Mouse (Mus musculus) cerebellum, adult 9-10 months (tissue): ENCODE measurements at regions not wholly inside any gene's neighbourhood (a gene's known extent, or its start where the extent isn't known, plus 50 kb on each side); places are given as distances from the start of the nearest gene placed in this dataset.

Experiments used
- DNase-seq: peaks from one replicate; pipeline ENCODE4 v3.0.0; 2022

DNA sequence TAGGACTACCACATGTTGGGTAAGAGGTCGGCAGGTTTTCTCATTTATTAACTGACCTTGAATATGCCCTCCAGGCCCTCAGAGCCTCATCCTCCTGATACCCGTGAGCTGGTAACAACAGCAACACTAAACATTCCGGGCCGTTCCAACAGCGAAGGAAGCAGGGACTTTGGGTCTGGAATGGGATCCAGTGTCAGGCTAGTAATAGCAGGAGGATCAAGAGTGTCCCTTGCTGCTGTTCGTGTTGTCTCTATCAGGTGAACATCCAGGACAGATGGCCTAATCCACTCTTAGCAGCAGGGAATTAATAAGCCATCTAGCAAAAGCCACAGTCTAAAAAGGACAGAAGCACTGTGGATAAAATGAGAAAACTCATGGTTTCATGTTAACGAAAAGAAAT is 106.7 kb downstream of the Cpeb2 start:
- DNase-seq, result peak; percentile 90

- DNase-seq, result no peak
These were observed 108.5 kb downstream of the Cpeb2 start for GRCm38 (mm10) chr5:43341475-43341874.

GRCm38 (mm10) chr5:43344441-43344840 is 111.5 kb downstream of the Cpeb2 start:
- no peak for DNase-seq

GRCm38 (mm10) chr5:43350987-43351386 is 118.0 kb downstream of the Cpeb2 start:
- DNase-seq, result no peak

- DNase-seq, result peak; percentile 87
These were observed 120.3 kb downstream of the Cpeb2 start for GRCm38 (mm10) chr5:43353021-43353990.

GRCm38 (mm10) chr5:43354351-43354942 is 121.5 kb downstream of the Cpeb2 start:
- DNase-seq, result no peak

GRCm38 (mm10) chr5:43355026-43355580 is 122.1 kb downstream of the Cpeb2 start:
- DNase-seq, result no peak

GRCm38 (mm10) chr5:43355832-43356231 is 122.9 kb downstream of the Cpeb2 start:
- no peak for DNase-seq

DNA sequence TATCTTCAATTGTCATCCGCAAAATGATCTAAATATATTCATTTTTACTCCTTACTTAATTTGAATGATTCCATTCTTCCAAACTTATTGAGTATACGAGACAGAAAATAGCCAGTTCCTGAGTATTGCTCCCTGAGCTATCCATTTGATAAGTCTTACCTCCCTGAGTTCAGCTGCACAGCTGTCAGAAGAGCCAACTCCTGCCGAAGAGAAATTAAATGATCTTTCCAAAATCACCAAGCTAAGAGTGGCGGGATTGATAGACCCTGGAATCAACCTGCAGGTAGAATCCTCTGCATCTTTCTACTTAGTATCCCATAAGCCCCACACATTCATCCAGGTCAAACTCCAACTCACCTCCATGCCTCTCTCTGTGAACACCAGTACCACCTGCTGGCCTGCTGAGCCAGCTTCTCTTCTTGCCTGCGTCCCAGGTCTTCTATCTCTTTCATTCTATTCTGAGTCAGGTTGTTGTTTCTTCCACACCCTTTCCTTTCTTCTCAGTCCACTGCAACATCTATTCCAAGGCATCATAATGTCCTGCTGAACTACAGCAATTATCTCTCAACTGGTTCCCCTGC is 124.2 kb downstream of the Cpeb2 start:
- no peak for DNase-seq

- DNase-seq, result no peak
These were observed 124.9 kb downstream of the Cpeb2 start for GRCm38 (mm10) chr5:43357901-43358300.

GRCm38 (mm10) chr5:43358928-43359765 is 126.2 kb downstream of the Cpeb2 start:
- DNase-seq, result peak; percentile 19

DNA sequence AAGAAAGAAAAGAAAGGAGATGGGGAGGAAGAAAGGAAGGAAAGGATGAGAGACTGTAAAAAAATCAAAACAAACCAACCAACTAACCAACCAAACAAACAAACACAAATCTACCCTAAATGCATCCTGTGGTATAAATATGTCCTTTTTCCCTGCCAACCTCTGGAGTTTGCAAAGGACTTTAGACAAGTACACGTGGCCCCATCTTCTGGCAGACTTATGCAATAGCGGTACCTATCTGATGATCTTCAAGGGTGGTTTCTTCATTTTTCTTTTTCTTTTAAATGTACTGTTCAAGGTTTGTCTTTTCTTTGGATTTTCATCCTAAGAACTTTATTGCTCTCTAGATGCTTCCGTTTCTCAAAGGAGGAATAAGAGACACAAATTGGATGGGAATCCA is 127.3 kb downstream of the Cpeb2 start:
- DNase-seq, result peak; percentile 79

DNA sequence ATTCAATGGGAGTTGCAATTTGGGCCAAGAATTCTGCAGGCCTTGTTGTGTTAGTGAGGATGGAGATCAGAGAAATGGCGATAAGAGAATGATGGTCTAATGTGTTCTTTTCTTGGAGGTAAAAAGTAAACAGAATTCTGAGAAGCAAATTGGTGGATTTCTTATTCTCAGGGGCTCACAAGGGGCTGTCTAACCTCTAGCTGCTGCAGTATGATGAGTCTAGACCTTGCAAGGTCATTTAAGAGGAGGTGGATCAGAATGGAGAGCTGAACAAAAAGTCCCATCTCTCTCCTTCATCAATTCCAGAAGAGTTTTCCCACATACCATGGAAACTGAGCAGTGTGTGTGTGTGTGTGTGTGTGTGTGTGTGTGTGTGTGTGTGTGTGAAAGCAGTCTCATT is 128.1 kb downstream of the Cpeb2 start:
- DNase-seq, result no peak

- no peak for DNase-seq
These were observed 139.4 kb downstream of the Cpeb2 start for GRCm38 (mm10) chr5:43372385-43372784.

- no peak for DNase-seq
These were observed 130.5 kb upstream of the C1qtnf7 start for GRCm38 (mm10) chr5:43384689-43385375.

DNA sequence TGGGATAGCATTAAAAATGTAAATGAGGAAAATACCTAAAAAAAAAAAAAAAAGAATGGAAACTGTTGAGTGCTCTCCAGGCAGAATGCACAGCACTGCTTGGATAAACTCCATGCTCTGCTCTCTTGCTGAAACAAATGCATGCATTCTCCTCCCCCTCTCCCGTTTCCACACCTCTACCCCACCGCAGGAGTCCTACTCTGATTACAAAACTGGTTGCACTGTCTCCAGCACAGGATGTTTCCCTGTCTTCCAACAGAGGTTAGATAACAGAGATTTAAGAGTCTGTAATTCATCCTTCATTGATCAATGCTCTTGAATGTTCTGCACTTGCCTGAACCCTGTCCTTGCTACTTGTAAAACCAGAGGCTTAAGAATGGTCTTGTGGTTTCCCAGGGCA is 124.3 kb upstream of the C1qtnf7 start:
- DNase-seq, result peak; percentile 6

DNA sequence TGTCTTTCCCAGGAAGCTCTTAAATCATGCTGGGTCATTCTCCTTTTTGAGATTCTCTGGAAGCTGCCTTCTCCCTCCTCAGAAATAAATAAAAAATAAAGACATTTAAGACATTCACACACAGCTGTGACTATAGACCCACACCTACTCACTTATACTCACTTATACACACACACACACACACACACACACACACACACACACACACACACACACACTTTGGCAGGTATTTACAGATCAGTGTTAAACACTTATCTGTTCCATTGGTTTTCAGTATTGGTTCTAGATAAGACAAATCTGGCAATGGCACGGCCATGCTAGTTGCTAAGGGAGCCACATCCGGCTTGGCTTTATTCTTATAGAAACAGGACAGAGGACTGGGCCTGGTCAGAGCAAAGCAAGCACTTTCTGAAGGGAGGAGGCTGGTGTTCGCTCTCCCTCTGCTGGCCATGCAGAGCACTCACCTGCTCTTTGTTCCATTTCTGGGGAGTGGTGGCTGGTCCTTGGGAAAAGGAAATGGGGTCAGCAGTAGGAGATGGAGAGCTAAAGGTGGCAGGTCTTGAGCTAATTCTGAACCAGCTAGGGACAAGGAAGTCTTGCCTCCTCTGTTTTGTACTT is 123.8 kb upstream of the C1qtnf7 start:
- DNase-seq, result peak; percentile 61

GRCm38 (mm10) chr5:43392908-43393545 is 122.3 kb upstream of the C1qtnf7 start:
- DNase-seq, result peak; percentile 12

GRCm38 (mm10) chr5:43417259-43417658 is 98.1 kb upstream of the C1qtnf7 start:
- no peak for DNase-seq

GRCm38 (mm10) chr5:43422815-43423687 is 92.3 kb upstream of the C1qtnf7 start:
- peak; percentile 60 for DNase-seq
